Mouse (Mus musculus): Measurements from ENCODE around the gene Lyve1.

Lyve1 gene

GRCm38 (mm10) chr7:110853611-110854010 is 9.4 kb downstream of the Lyve1 start:
- DNase-seq (ENCODE audit: low read depth) = no peak

DNA sequence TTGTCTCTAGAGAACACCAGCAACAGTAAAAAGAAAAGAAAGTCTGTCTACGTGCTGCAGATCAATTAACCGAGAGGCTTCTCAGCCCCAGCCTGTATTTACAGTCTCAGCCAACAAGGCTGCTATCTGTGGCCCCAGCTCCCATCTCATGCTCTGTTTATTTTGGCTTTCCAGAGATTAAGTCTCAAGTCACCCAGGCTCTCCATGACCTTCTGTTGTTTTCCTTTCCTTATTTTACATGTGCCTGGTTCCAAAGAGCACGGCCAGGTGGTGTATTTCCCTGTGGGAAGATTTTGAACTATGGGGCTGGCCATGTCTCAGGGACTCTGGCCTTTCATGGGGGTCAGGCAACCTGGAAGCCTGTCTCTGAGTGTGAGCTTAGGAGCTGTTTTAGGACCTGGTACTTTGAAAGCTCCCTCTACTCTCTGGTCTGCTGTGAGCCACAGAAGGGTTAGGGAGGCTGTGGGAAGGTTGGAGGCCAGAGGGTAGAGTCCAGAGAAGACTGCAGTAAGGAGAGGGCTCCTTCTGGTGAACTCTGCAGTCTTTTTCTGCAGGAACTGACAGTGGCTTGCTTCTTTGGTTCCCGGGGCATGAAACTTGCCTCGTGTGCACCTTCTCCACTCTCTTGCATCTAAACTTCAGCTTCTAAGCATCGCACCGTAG is 11.4 kb downstream of the Lyve1 start:
- no peak for DNase-seq (ENCODE audit: low read depth)

DNA sequence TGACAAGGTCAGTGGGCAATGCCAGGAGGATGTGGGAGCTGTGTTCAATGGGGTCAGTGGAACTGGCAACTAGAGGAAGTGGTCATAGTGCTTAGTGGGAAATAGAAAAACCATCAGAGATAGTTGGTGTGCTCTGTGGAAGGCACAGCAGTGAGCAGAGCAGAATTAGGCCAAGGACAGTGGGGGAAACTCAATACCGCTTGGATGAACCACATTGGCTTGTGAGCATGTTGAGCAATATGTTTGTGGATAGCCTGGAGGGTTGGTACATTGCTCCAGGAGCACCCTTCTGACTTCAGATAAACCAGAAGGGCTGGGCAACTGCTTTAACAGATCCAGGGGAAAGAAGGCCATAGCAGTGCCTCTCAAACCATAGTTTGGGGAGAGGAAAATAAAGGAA is 14.7 kb downstream of the Lyve1 start:
- no peak for DNase-seq (ENCODE audit: low read depth)

- no peak for DNase-seq (ENCODE audit: low read depth)
These were observed 15.7 kb downstream of the Lyve1 start for GRCm38 (mm10) chr7:110847321-110847720.

DNA sequence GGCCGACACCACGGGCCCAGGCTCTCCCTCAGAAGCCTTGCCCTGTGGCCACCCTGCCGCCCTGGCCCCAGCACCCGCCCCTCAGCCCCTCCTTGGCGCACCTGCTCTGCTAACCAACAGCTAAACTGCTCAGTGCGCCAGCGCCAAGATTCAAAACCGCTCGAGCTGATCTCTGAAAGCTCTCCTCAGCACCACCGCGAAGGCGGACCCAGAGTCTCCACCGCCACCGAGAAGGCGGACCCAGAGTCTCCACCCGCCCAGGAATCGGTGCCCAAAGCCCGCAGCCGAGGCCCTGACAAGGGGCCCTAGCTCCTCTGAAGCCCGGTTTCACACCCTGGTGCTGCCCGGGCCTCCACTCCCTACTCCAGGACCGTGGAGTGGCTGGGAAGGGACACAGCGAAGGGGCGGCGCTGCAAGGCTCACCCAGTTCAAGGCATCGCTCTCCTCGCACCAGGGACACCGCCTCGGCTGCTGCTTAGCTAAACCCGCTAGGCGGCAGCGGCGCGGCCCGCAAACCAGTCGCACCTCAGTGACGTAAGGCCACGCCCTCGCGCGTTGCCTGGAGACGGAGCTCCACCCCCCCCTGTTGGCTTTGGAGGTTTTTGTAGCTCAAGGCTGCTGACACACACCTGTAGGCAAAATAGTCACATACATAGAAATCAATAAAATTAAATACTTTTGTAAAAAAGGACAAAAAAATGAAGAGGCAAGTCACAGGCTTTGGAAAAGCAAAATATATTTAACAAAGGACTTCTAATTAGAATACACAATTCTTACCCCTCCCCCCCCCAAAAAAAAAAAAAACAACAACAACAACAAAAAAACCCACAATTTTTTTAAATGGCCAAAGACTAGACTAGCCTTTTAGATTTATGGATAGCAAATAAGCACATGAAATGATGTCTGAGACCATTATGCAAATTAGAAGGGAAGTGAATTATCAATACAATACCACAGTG is 18.8 kb downstream of the Lyve1 start, which contains the start of gene Rnf141:
TSS of gene Rnf141 (minus strand) at position 542 of the 959 bp plus-strand sequence.
- peak; percentile 90 for DNase-seq (ENCODE audit: low read depth)

DNA sequence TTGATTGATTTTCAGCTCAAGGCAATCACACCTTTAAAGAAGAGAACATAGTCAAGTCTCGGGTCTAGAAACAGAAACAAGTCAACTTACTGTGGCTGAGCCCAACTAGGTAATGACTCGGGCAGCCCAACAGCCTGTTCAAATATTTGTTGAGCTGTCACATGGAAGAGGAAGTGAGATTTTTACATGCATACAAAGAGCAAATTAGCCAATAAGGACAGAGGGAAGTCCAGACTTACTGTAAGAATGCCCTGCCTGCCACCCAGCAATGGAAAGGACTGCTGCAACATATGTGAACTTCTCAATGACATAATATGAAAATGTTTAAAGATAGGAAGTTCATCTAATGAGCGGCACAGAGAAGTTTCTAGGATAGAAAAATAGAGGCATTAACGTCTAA is 22.7 kb downstream of the Lyve1 start:
- no peak for DNase-seq (ENCODE audit: low read depth)

GRCm38 (mm10) chr7:110834522-110834921 is 28.5 kb downstream of the Lyve1 start:
- DNase-seq (ENCODE audit: low read depth) = no peak

DNA sequence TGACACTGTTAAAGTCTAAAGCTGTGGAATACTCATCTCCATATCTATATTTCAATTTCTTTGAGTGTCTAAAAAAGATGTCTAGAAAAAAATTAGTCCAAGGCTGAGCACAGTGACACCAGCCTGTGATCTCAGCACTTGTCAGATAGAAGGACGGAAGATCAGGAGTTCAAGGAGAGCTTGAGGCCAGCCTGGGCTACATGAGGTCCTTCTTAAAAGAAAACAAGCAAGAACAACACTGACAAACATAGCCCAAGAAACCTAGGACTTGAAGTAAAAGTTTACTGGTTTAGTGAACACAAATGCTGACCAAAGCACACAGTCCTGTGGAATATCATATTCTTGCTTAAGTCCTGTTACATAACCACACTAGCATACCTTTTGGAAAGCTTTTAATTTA is 29.0 kb downstream of the Lyve1 start:
- no peak for DNase-seq (ENCODE audit: low read depth)

DNA sequence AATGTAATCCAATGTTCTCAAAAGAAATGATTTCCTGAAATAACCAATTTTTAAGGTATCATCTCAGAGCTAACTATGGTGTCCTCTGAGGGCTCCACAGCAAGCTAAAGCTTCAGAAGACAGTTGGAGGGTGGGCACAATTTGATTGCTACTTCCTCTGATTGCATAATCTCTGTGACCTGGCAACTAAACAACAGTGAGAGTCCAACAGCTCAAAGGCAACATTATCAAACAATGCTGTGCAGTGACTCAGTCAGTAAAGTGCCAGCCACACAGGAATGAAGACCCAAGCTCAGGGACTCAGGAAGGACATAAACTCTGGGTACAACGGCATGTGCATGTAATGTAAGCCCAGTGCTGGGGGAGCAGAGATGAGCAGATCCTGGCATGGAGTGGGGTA is 30.0 kb downstream of the Lyve1 start:
- DNase-seq (ENCODE audit: low read depth) = no peak

- DNase-seq (ENCODE audit: low read depth) = no peak
These were observed 38.8 kb downstream of the Lyve1 start for GRCm38 (mm10) chr7:110823995-110824953.

- no peak for DNase-seq (ENCODE audit: low read depth)
These were observed 39.4 kb downstream of the Lyve1 start for GRCm38 (mm10) chr7:110823593-110823992.

DNA sequence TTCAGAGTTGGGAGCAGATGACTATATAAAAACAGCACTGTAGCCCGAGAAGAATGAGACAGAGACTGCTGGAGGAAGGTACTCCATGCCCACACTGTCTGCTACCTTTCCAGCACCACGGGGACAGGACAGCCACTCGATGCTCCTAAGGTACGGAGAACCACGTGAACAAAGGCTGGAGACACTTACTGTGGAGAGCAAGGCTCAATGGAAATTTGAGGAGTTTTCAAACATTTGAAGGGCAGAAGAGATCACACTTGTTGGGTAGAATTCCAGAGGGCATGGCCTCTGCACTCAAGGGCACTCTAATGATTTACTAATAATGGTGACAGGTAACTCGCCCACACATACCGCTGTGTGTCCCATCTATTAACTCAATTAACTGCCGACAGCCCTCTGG is 40.0 kb downstream of the Lyve1 start:
- DNase-seq (ENCODE audit: low read depth) = no peak

- DNase-seq (ENCODE audit: low read depth) = no peak
These were observed 41.0 kb downstream of the Lyve1 start for GRCm38 (mm10) chr7:110822055-110822454.

GRCm38 (mm10) chr7:110821653-110822052 is 41.4 kb downstream of the Lyve1 start:
- no peak for DNase-seq (ENCODE audit: low read depth)

DNA sequence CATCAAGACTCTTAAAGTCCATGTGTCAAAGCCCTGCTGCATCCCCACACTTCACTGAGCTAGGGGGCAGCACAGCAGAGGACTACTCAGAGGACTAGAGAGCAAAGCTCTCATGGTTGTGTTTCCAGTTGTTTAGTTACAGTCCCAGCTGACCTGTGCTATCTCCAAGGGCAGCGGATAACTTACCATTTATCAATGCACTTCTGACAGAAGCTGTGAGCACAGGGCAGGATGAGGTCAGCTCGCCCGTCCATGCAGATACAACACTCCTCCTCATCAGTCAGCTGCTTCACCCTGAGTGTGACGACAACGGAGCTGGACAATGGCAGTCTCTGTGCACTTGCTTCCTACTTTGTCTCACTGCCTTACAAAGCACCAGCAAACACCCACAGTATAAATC is 42.0 kb downstream of the Lyve1 start:
- no peak for DNase-seq (ENCODE audit: low read depth)

- peak; percentile 63 for DNase-seq (ENCODE audit: low read depth)
These were observed 44.2 kb downstream of the Lyve1 start for GRCm38 (mm10) chr7:110818787-110819350.

DNA sequence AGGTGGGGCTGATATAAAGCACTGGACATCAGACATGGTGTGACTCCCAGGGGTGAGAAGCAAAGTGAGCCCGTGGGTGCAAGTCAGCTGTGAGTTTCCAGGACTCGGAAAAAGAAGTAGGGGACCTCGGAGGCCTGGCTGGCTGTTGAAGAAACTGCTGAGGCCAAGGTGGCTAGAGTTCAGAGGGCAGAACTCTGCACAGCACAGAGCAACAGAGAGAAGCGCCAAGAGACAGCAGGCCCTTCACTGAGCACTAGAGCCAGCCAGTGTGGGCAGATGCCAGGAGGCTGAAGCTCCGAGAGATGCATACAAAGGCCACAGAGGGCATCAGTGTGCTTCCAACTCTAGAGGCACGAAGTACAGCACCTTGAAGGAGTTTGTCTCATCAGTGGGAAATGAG is 44.8 kb downstream of the Lyve1 start:
- DNase-seq (ENCODE audit: low read depth) = no peak

GRCm38 (mm10) chr7:110816037-110816436 is 47.0 kb downstream of the Lyve1 start:
- DNase-seq (ENCODE audit: low read depth) = peak; percentile 72

DNA sequence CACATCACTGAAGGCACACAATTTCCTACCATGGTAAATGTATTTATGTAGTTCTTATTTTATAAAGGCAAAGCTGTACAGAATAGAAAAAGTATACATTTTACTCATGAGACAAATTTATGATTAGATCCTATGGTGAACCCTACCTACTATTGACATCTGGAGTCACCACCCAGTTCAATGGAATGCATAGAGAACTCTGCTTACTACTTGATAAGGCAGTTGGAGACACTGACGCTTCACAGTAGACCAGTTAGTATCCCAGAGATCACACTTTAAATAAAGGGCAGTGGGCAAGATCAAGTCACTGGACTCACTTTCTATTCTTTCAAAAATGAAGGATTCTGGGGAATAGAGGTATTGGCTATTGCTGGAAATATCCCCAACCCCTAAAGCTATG is 49.1 kb downstream of the Lyve1 start:
- DNase-seq (ENCODE audit: low read depth) = no peak

DNA sequence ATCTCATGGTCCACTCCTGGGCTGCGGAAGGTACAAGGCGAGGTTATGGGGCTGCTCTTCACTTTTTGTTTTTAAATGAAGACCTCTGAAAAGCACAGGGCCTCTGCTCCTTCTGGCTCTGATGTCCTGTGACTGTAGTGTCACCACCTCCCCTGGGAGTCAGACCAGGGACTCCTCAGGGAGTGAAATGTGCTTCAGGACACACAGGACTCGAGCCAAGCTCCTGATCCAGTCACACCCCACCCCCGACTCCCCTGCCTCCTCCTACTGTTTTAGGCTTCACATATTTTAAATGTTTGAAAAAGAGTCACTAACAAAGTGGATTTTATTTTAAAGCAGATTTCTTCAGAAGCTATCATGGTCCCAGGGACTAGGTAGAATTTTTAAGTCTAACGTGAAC is 51.5 kb downstream of the Lyve1 start:
- no peak for DNase-seq (ENCODE audit: low read depth)

GRCm38 (mm10) chr7:110810995-110811394 is 52.0 kb downstream of the Lyve1 start:
- no peak for DNase-seq (ENCODE audit: low read depth)
